Mouse (Mus musculus) adrenal gland, postnatal 25 days (tissue): ENCODE data around the gene Tmem125. TPM values are rescaled to one million over a fixed set of nuclear protein-coding genes. Genes with fewer than 3 reads are reported as not detected.

Source experiments
- total RNA-seq: library from RNA; stranded (reverse); gene quantifications from 2 replicates; pipeline ENCODE4 v1.2.3, GENCODE M21; 2021

The Tmem125 gene
- total RNA-seq, 1 experiment from 2014 or later: not detected

Other genes starting within 250 kb of the Tmem125 start
- gene Szt2, start 134.8 kb downstream of the Tmem125 start, total RNA-seq: 33.0 and 34.4 TPM in 2 replicates
- 67.9 and 85.3 TPM in 2 replicates for gene Med8, start 134.7 kb downstream of the Tmem125 start, total RNA-seq
- gene Elovl1, start 116.0 kb downstream of the Tmem125 start, total RNA-seq: 120 and 128 TPM in 2 replicates
- 10.8 and 14.9 TPM in 2 replicates for gene Cdc20, start 106.7 kb downstream of the Tmem125 start, total RNA-seq
- gene Mpl, start 86.5 kb downstream of the Tmem125 start, total RNA-seq: not detected in 2 replicates
- gene Tie1, start 54.0 kb downstream of the Tmem125 start, total RNA-seq: 36.3 and 44.4 TPM in 2 replicates
- not detected in 2 replicates for gene 2610528J11Rik, start 17.0 kb downstream of the Tmem125 start, total RNA-seq
- not detected in 2 replicates for gene Cfap57, start 76.7 kb upstream of the Tmem125 start, total RNA-seq
- 67.7 and 74.7 TPM in 2 replicates for gene Ebna1bp2, start 76.8 kb upstream of the Tmem125 start, total RNA-seq
- not detected in 2 replicates for gene Olfr62, start 114.9 kb upstream of the Tmem125 start, total RNA-seq
- gene Olfr1342, start 148.7 kb upstream of the Tmem125 start, total RNA-seq: not detected in 2 replicates
- not detected in 2 replicates for gene Olfr1341, start 159.5 kb upstream of the Tmem125 start, total RNA-seq
- not detected in 2 replicates for gene Olfr1340, start 176.1 kb upstream of the Tmem125 start, total RNA-seq
- not detected in 2 replicates for gene Olfr1339, start 188.1 kb upstream of the Tmem125 start, total RNA-seq
- not detected in 2 replicates for gene Olfr1338, start 214.7 kb upstream of the Tmem125 start, total RNA-seq
- not detected in 2 replicates for gene Olfr1337, start 238.5 kb upstream of the Tmem125 start, total RNA-seq